Mouse (Mus musculus) Patski (cell line): ENCODE measurements around the gene Tap2. TPM values are rescaled to one million over a fixed set of nuclear protein-coding genes. Genes with fewer than 3 reads are reported as not detected.
A peak's percentile ranks its signal among the peaks of the same experiment; 100 is the strongest.
"Not testable (repeated sequence)": the region's sequence is repeated elsewhere in the genome, so short reads cannot be mapped to it uniquely, and the experiment has no call there.

Experiments
- ATAC-seq: fragments of 100-300 bp; one replicate; pipeline ENCODE4 v1.8.0; 2021
- CTCF ChIA-PET: fragments of 350-600 bp; sonication (Branson Sonifier 250); formaldehyde crosslinking; loops from one replicate; lab custom pipeline; 2022; ENCODE audit warnings: inconsistent platforms; lab: Charles Lee
- POLR2A ChIA-PET: fragments of 350-600 bp; sonication (Branson Sonifier 250); formaldehyde crosslinking; loops from one replicate; lab custom pipeline; 2022; ENCODE audit warnings: antibody characterized with exemption, inconsistent platforms; lab: Charles Lee
- DNase-seq: peaks from one replicate; pipeline ENCODE4 v3.0.0-alpha.2; 2011; ENCODE audit warnings: low read depth, low spot score
- H3K27me3 ChIP-seq: fragments of 371-371 bp; one replicate; pipeline ENCODE4 v1.5.1; 2021
- CTCF ChIP-seq: fragments of 100-300 bp; IDR thresholded peaks from one replicate; pipeline ENCODE4 v1.5.1; 2021
- in situ Hi-C: fragments of 300-500 bp; cut with MboI; formaldehyde crosslinking; loops from 3 replicates; pipeline ENCODE4 v1.11.1; 2018; ENCODE audit warnings: low pct_unique_long_range_greater_than_20kb, mixed read lengths
- polyA plus RNA-seq: library from polyadenylated mRNA; unstranded; gene quantifications from one replicate; pipeline ENCODE4 v1.2.3, GENCODE M21; 2021

The Tap2 gene
- polyA plus RNA-seq, 1 experiment from 2014 or later = 38.2 TPM

GRCm38 (mm10) chr17:34210599-34210998, 7.3 kb downstream of the Tap2 start:
- no peak for DNase-seq
- no peaks in the 10 kb centered on the region for H3K27me3 ChIP-seq
- POLR2A ChIA-PET = no interaction called here

GRCm38 (mm10) chr17:34211746-34212365, 8.5 kb downstream of the Tap2 start:
- in situ Hi-C loops = no loop called here
- no peak for DNase-seq
- ChIA-PET CTCF (interaction anchor here (1.1 to 1.3 kb wide), 2 partner anchors 13 to 77 kb away, joined by 4 to 5 read pairs; no protein-coding TSS in a partner anchor), POLR2A (no interaction called here)
- ATAC-seq = no peak
- no peaks in the 10 kb centered on the region for H3K27me3 ChIP-seq
- no peak for TF ChIP-seq CTCF

More at GRCm38 (mm10) chr17:34210599-34210998, 7.3 kb downstream of the Tap2 start:
- in situ Hi-C loops = no loop called here
- TF ChIP-seq CTCF = no peak
- CTCF ChIA-PET = interaction anchor here (1.0 to 1.3 kb wide), 3 partner anchors 14 to 41 kb away, joined by 3 to 6 read pairs (median 4); no protein-coding TSS in a partner anchor
- ATAC-seq = peak; percentile 49

GRCm38 (mm10) chr17:34213936-34214335, 10.6 kb downstream of the Tap2 start:
- DNase-seq (no peak), ATAC-seq (no peak)
- H3K27me3 ChIP-seq = no peaks in the 10 kb centered on the region
- in situ Hi-C loops = no loop called here
- CTCF ChIA-PET = no interaction called here
- POLR2A ChIA-PET = interaction anchor here (0.8 kb wide), 1 partner anchor 93 kb away, joined by 4 read pairs; no protein-coding TSS in a partner anchor
- TF ChIP-seq CTCF = no peak

GRCm38 (mm10) chr17:34215176-34215575, 11.8 kb downstream of the Tap2 start:
- POLR2A ChIA-PET = no interaction called here
- no peak for DNase-seq
- CTCF ChIA-PET = interaction anchor here (1.7 kb wide), 1 partner anchor 9 kb away, joined by 3 read pairs; no protein-coding TSS in a partner anchor
- ATAC-seq = no peak
- in situ Hi-C loops = no loop called here
- no peak for TF ChIP-seq CTCF
- H3K27me3 ChIP-seq = no peaks in the 10 kb centered on the region

- DNase-seq = no peak
- no peaks in the 10 kb centered on the region for H3K27me3 ChIP-seq
- ChIA-PET POLR2A (interaction anchor here (0.5 kb wide), 1 partner anchor 35 kb away, joined by 3 read pairs; no protein-coding TSS in a partner anchor), CTCF (interaction anchor here (1.0 to 3.4 kb wide), 2 partner anchors 17 to 47 kb away, joined by 3 to 27 read pairs; no protein-coding TSS in a partner anchor)
- no peak for ATAC-seq
- in situ Hi-C loops = no loop called here
- TF ChIP-seq CTCF = no peak
Observed at GRCm38 (mm10) chr17:34217216-34217928, 14.0 kb downstream of the Tap2 start.

- CTCF ChIA-PET = interaction anchor here (1.3 to 3.4 kb wide), 3 partner anchors 9 to 16 kb away, joined by 4 to 27 read pairs (median 4); no protein-coding TSS in a partner anchor
- DNase-seq = no peak
- POLR2A ChIA-PET = interaction anchor here (0.5 kb wide), 1 partner anchor 36 kb away, joined by 3 read pairs; no protein-coding TSS in a partner anchor
- no peak for ATAC-seq
- no peaks in the 10 kb centered on the region for H3K27me3 ChIP-seq
- in situ Hi-C loops = no loop called here
- TF ChIP-seq CTCF = no peak
Observed at GRCm38 (mm10) chr17:34217986-34218385, 14.7 kb downstream of the Tap2 start.

- in situ Hi-C loops = no loop called here
- ATAC-seq (peak; percentile 54), DNase-seq (no peak)
- no peak for TF ChIP-seq CTCF
- no peaks in the 10 kb centered on the region for H3K27me3 ChIP-seq
- ChIA-PET POLR2A (no interaction called here), CTCF (interaction anchor here (1.3 to 3.4 kb wide), 3 partner anchors 9 to 16 kb away, joined by 4 to 27 read pairs (median 4); no protein-coding TSS in a partner anchor)
Observed at GRCm38 (mm10) chr17:34218675-34219074, 15.3 kb downstream of the Tap2 start.

GRCm38 (mm10) chr17:34219096-34219495, 15.8 kb downstream of the Tap2 start:
- ATAC-seq = peak; percentile 31
- CTCF ChIA-PET = interaction anchor here (1.0 to 3.4 kb wide), 4 partner anchors 10 to 48 kb away, joined by 3 to 27 read pairs (median 4); no protein-coding TSS in a partner anchor
- in situ Hi-C loops, H3K27me3 ChIP-seq, DNase-seq, POLR2A ChIA-PET: not testable (repeated sequence)

- H3K27me3 ChIP-seq, DNase-seq, ATAC-seq, POLR2A ChIA-PET, in situ Hi-C loops: not testable (repeated sequence)
- CTCF ChIA-PET = interaction anchor here (1.0 to 3.4 kb wide), 2 partner anchors 15 to 49 kb away, joined by 3 to 27 read pairs; no protein-coding TSS in a partner anchor
Observed at GRCm38 (mm10) chr17:34219801-34220200, 16.5 kb downstream of the Tap2 start.

GRCm38 (mm10) chr17:34220401-34220800, 17.1 kb downstream of the Tap2 start:
- H3K27me3 ChIP-seq, ATAC-seq, POLR2A ChIA-PET, DNase-seq, in situ Hi-C loops, CTCF ChIA-PET: not testable (repeated sequence)
